Mouse (Mus musculus): ENCODE results near the gene 1700016K19Rik. TPM values are rescaled to one million over a fixed set of nuclear protein-coding genes. Genes with fewer than 3 reads are reported as not detected.

Gene 1700016K19Rik
- polyA plus RNA-seq (2017; shearing (Covaris generic)) = under 1 TPM in 1 of 3 experiments, not detected in 2; 0.62 TPM

DNA sequence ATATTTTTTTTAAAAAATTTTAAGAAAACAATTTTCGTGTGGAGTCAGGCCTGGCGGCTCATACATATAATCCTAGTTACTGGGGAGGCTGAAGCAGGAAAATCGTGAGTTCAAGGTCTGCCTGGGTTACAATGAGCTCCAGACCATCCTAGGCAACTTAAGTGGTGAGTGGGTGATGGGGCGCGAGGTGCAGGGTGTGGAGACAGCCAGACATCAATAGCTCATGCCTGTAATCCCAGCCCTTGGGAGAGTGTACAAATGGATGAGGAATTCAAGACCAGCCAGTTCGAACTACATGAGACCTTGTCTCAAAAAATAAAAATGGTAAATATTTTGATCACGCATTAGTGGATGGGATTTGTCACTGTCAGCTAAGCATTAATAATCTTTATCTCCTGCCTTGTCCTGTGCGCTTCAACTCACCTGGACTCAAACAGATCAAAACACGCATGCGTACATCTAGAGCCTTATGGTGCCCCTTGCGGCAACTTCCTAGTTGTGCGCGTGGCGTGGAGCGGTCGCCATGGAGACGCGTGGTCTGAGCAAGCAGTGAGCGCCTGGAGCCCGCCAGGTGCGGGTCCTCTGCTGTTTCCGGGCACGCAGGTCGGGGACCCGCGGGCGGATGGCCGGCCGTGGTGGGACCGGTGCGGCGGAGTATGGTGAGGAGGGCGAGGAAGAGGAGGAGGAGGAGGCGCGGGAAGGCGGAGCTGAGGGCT, at the start of gene 1700016K19Rik:
Gene 1700016K19Rik, plus strand, starts transcription at position 473 of the 716 bp plus-strand sequence.
- peak; percentile 98 for ATAC-seq

DNA sequence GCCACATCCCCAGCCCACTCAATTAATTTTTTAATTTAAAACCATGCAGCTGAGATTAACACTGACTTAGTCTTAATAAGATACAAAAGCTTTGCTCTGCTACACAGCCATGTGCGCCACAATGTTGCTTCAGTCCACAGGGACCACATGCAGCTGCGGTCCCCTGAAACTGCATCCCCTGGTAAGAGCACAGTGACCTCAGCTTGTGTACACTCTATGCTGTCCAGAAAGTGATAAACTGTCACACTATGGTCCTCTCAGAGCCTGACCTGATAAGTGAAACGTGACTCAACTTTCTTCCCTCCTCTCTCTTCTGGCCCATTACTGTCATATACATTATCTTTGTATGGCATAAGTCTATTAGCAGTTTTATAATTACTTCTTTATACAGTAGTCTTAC, 49.3 kb upstream of the 1700016K19Rik start:
- no peak for ATAC-seq

DNA sequence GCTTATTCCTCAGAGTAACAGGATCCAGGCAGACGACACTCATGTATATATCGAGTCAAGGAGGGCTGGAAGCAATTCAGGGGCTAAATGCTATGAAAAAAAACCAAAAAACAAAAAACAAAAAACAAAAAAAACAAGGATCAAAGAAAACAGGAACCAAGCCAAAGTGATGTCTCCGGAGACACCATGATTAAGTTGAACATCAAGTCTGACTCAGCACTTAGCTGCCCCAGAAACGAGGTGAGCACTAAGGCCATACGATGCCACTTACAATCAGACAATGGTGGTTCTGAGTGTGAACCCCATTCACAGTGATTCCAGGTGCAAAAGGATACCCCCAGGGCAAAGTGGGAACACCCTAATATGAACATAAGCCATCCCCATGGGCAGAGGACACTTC, 47.8 kb upstream of the 1700016K19Rik start:
- ATAC-seq = no peak

GRCm38 (mm10) chr11:75954896-75955295, 44.8 kb upstream of the 1700016K19Rik start:
- no peak for ATAC-seq

GRCm38 (mm10) chr11:75956651-75957050, 43.1 kb upstream of the 1700016K19Rik start:
- peak; percentile 35 for ATAC-seq

GRCm38 (mm10) chr11:75957124-75957832, 42.4 kb upstream of the 1700016K19Rik start:
- ATAC-seq = no peak

- no peak for ATAC-seq
Observed at GRCm38 (mm10) chr11:75961782-75962181, 37.9 kb upstream of the 1700016K19Rik start.

- ATAC-seq = no peak
Observed at GRCm38 (mm10) chr11:75963730-75964475, 35.8 kb upstream of the 1700016K19Rik start.

DNA sequence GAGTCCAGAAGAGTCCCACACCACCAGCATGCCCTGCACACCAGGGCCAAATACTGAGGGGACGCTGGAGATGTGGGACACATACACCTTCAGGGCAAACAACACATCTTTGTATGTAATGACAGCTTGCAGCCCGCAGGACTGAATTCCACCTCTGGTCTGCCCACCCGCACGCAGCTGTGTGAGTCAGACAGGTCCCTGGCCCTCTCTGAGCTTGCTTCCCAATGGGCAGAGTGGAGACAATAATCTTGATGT, 35.3 kb upstream of the 1700016K19Rik start:
- ATAC-seq = no peak

GRCm38 (mm10) chr11:75965674-75966400, 33.9 kb upstream of the 1700016K19Rik start:
- no peak for ATAC-seq

DNA sequence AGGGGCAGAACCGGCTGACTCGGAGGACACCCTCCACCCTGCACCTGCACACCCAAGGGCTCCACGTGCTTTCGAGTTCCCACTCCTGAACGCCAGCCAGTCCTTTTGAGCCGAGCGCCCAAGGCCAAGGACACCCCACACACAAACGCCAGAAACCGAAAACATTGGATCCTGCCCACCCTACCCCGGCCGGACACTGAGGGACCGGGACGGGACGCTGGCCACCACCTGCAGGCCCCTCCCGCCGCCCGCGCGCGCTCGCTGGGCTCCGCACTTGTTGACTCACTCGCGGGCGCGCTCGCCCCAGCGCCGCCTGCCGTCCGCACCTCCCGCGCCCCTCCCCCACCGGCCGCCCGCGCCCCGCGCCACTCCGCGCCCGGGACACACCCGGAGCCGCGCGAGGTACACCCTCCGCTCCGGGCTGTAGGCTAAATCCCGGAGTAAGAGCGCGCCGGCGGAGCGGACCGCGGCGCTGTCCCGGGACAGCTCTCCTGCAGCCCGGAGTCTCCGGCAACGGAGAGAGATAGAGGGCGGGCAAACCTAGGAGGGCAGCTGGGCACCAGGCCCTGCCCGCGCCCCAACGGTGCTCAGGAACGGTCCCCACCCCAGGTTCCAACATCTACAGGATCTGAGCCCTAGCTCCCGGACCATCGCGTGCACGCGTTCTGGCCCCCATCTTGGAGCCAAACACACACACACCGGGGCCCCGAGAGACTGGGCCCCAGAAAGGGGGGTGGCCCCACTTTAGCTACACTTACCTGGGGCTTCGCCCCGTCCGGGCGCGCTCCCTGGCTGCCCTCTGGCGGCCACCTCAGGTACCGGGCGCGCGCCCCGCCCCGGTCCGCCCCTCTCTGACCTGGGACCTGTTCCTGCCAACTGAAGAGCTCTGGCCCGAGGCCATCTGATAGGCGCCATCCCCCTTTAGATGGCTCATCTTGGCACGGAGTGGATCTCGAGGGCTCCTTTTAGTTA, 33.0 kb upstream of the 1700016K19Rik start:
- peak; percentile 91 for ATAC-seq

GRCm38 (mm10) chr11:75968761-75969160, 31.0 kb upstream of the 1700016K19Rik start:
- ATAC-seq = no peak

- no peak for ATAC-seq
Observed at GRCm38 (mm10) chr11:75970629-75971028, 29.1 kb upstream of the 1700016K19Rik start.

- ATAC-seq = no peak
Observed at GRCm38 (mm10) chr11:75972188-75972587, 27.5 kb upstream of the 1700016K19Rik start.

- no peak for ATAC-seq
Observed at GRCm38 (mm10) chr11:75972916-75973567, 26.7 kb upstream of the 1700016K19Rik start.

DNA sequence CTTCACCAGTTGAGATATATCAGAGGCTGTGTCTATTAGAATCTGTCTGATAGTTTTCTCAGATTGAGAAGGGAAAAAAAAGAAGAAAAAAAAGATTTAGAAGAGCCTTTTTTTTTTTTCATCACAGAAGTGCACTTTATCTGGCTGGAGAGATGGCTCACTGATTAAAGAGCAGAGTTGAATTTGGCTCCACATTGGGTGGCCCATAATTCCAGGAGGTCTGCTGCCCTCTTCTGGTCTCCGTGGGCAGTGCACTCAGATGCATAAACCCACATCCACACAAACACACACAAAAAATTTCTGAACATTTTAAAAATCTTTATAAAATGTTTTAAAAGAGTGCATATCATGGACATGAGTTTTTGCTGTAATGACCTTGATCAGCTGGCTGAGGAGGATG, 25.7 kb upstream of the 1700016K19Rik start:
- no peak for ATAC-seq

DNA sequence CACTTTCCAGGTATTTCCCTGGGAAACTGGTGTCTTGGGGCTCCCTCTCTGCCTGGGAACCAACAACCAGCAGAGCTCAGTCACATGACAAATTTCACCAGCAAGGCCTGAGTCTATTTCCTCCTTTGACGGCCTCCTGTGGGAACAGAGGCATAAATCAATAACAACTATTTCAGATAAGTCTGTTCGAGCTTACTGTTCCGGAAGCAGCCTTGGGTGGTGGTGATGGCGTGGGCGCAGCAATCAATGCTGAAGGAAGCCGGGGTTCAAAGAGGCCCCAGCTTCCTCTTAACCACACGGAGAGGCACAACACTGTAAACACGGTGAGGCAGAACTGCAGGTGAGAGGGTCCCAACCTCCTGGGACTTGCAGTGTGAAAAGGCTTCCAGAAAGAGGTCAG, 23.0 kb upstream of the 1700016K19Rik start:
- peak; percentile 94 for ATAC-seq

- no peak for ATAC-seq
Observed at GRCm38 (mm10) chr11:75978051-75978450, 21.7 kb upstream of the 1700016K19Rik start.

GRCm38 (mm10) chr11:75980413-75980812, 19.3 kb upstream of the 1700016K19Rik start:
- ATAC-seq = no peak

- ATAC-seq = no peak
Observed at GRCm38 (mm10) chr11:75983194-75983593, 16.5 kb upstream of the 1700016K19Rik start.

GRCm38 (mm10) chr11:75984581-75984980, 15.1 kb upstream of the 1700016K19Rik start:
- ATAC-seq = no peak

All from inflammation-experienced regulatory T-cells, adult 6 months (primary cell).